Mouse (Mus musculus) lung, postnatal 4 days (tissue): ENCODE measurements around the gene Col5a3.
A peak's percentile ranks its signal among the peaks of the same experiment; 100 is the strongest.

ENCODE experiments used
- DNase-seq, 2 experiments: peaks; one replicate each; pipeline ENCODE4 v3.0.0; 2021

Col5a3 gene

GRCm38 (mm10) chr9:20746017-20746660 lies 68.7 kb downstream of the Col5a3 start, which contains the start of gene Olfm2:
Gene Olfm2, minus strand, starts transcription at chr9:20746349.
- DNase-seq: no peak

GRCm38 (mm10) chr9:20745129-20745966 lies 69.5 kb downstream of the Col5a3 start:
- DNase-seq: no peak

DNA sequence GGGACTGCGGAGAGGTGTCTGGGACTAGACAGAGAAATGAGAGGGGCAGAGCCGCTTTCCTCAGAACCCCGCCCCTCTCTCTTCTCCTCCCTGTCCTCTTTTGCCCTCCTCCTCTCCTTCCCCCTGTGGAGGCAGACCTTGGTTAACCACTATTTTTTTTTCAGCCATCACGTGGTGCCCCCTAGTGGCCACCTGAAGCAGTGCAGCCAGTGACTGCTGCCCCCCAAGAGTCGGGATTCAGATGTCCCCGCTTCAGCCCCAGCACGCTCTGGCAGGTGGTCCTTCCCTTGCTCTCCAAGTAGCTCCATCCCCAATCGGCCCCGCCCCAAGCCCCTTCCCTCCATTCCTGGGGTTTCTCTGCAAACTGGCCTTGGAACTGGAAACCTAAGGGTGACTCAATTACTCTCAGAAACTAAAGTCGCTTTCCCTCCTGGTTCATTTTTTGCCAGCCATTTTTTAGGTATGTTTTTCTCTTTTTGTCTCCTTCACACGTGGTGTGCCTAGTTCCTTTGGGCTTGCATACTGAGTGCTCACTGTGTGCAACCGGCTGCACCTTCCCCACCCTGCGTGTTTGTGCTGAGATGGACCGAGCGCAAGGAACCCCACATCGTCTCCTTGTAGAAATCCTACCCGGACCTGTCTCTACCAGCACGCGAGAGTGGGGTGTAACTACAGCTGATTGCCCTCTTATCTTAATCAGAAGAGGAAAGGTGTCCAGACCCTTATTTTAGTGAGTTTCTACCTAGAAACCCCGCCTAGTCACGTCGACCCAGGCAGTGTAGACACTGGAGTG lies 70.7 kb downstream of the Col5a3 start:
- DNase-seq: peak in 1 of 2 experiments; percentile 27

GRCm38 (mm10) chr9:20740407-20740806 lies 74.5 kb downstream of the Col5a3 start:
- peak; percentile 83 to 88 for DNase-seq

GRCm38 (mm10) chr9:20738251-20738999 lies 76.4 kb downstream of the Col5a3 start:
- no peak for DNase-seq

GRCm38 (mm10) chr9:20737227-20737626 lies 77.6 kb downstream of the Col5a3 start:
- no peak for DNase-seq

- no peak for DNase-seq
Measured at GRCm38 (mm10) chr9:20734692-20735091, 80.2 kb downstream of the Col5a3 start.

DNA sequence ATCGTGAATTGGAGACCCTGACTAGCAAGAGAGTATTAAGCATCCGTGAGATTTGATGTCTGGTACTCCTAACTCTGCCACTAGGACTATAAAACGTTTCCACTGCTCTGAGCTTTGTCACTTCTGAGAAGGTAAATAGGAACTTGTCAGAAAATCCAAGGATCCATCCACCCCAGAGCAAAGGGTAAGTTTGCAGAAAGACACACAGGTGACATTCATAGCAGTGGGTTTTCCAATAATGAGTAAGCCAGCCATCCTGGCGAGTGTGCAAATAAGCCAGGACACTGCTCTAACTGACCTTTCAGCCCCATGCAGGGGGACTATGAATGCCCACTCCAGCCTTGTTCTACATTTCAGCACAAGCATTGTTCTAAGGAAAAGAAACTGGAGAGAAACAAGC lies 83.1 kb downstream of the Col5a3 start:
- no peak for DNase-seq

DNA sequence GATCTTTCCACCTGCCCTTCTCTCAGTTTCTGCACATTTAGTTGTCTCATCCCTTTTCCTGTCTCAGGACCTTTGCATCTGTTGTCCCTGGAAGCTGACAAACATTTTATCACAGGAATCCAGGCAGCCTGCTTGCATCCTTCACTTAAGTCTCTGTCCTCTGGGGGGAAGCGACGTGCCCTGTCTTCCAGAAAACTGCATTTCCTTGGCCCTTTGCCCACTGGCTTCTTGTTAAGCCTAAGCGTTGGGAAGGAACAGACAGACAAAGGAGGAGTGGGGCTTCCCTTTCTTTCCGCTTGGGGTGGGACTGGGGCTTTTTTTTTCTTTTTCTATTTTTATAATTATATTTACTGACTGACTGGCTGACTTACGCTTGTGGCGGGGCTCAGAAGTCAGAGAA lies 85.4 kb downstream of the Col5a3 start:
- no peak for DNase-seq

- DNase-seq: peak; percentile 49 to 66
Measured at GRCm38 (mm10) chr9:20727601-20728113, 87.2 kb downstream of the Col5a3 start.

DNA sequence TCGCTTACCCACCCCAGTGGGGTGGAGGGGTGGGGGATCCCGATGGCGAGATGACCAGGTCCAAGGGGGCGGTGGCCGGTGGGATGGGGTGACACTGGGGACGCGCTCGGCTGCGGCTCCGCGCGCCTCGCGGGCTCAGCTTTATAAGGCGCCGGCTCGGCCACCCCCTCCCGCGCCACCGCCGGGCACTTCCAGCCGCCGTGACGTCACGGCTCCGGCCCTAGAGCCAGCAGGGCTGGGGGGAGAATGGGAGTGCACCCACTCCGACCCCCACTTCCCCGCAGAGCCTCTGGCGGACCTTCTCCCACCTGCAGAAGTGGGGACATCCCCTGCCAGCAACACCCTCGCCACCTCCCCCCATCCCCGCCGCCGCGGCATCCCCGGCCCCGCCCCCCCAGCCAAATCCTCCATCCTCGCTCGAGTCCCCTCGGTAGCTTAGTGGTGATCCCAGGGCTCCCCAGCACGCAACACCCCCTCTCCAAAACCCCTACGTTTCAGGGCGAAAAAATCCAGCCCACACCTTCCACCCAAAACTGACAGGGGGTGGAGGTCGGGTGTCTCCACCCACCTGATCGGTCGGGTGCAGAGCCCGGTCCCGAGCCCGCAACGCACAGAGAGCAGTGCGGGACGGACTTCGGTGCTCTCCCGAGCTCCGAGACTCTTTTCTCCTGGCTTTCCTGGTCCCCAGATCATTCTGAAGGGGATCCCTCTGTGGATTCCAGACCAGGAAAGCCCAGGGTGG lies 87.8 kb downstream of the Col5a3 start:
- DNase-seq: no peak

GRCm38 (mm10) chr9:20726134-20726858 lies 88.6 kb downstream of the Col5a3 start:
- no peak for DNase-seq

- DNase-seq: no peak
Measured at GRCm38 (mm10) chr9:20721582-20721981, 93.3 kb downstream of the Col5a3 start.
